Mouse (Mus musculus) thymus, adult 2 months (tissue): ENCODE measurements around the gene Chd4. TPM values are rescaled to one million over a fixed set of nuclear protein-coding genes. Genes with fewer than 3 reads are reported as not detected.

ENCODE experiments used
- DNase-seq: peaks from one replicate; pipeline ENCODE4 v3.0.0; 2021
- H3K27ac ChIP-seq: fragments of 200-500 bp; 2 replicates; pipeline ENCODE4 v1.5.1; 2012; ENCODE audit warnings: low read length, control low read depth; ENCODE audit not compliant: control insufficient read depth, insufficient read depth
- H3K27me3 ChIP-seq: fragments of 200-500 bp; 2 replicates; pipeline ENCODE4 v1.6.1; 2012; ENCODE audit warnings: mild to moderate bottlenecking, low read length, moderate library complexity, mixed read lengths; ENCODE audit not compliant: control insufficient read depth, insufficient read depth
- H3K36me3 ChIP-seq: fragments of 200-500 bp; 2 replicates; pipeline ENCODE4 v1.6.1; 2012; ENCODE audit warnings: mild to moderate bottlenecking, low read length, moderate library complexity; ENCODE audit not compliant: control insufficient read depth, insufficient read depth
- H3K4me1 ChIP-seq: fragments of 200-500 bp; replicated peaks from 2 replicates; pipeline ENCODE4 v1.6.1; 2012; ENCODE audit warnings: low read length; ENCODE audit not compliant: control insufficient read depth, insufficient read depth
- H3K4me3 ChIP-seq: fragments of 200-500 bp; 2 replicates; pipeline ENCODE4 v1.5.1; 2012; ENCODE audit warnings: mild to moderate bottlenecking, low read length, control low read depth, moderate library complexity; ENCODE audit not compliant: control insufficient read depth, insufficient read depth
- CTCF ChIP-seq: fragments of 200-500 bp; IDR thresholded peaks from 2 replicates; pipeline ENCODE4 v1.5.1; 2012; ENCODE audit warnings: mild to moderate bottlenecking, control low read depth, low read length, moderate library complexity, borderline replicate concordance; ENCODE audit not compliant: control insufficient read depth, poor library complexity, insufficient read depth; ENCODE audit errors: extremely low read depth
- POLR2A ChIP-seq: fragments of 200-500 bp; IDR thresholded peaks from 2 replicates; pipeline ENCODE4 v1.6.1; 2012; ENCODE audit warnings: mild to moderate bottlenecking, low read length, control low read depth, moderate library complexity; ENCODE audit not compliant: control insufficient read depth, poor library complexity, insufficient read depth; ENCODE audit errors: extremely low read depth
- WGBS: fragments of 180-500 bp; shearing (Covaris S2); methylation state at CpG from one replicate; pipeline ENCODE4 v1.1.7; 2018; 5-methylcytosine and 5-hydroxymethylcytosine counted together
- polyA plus RNA-seq: library from polyadenylated mRNA; depleted of rRNA; stranded (reverse); fragments of >200 nt; gene quantifications from 2 replicates; pipeline ENCODE4 v1.2.3, GENCODE M21; 2012; rRNA removed

Chd4 gene
- polyA plus RNA-seq, 1 experiment = 127 TPM

- no peak overlapping the region for H3K27ac ChIP-seq
- peaks cover 69% of the 10 kb centered on the region for H3K36me3 ChIP-seq
- 95% methylated on average over 6 of the region's 6 CpGs for WGBS
- H3K4me1 ChIP-seq = peaks cover 12% of the 10 kb centered on the region
- H3K4me3 ChIP-seq = no peak overlapping the region
- no peak for DNase-seq
- no peaks in the 10 kb centered on the region for H3K27me3 ChIP-seq
- TF ChIP-seq CTCF = no peak
- no peak for TF ChIP-seq POLR2A
These were observed 74.4 kb downstream of the Chd4 start for GRCm38 (mm10) chr6:125170194-125170593.

- no peaks in the 10 kb centered on the region for H3K27me3 ChIP-seq
- no peaks in the 10 kb centered on the region for H3K4me1 ChIP-seq
- H3K4me3 ChIP-seq = no peak overlapping the region
- H3K27ac ChIP-seq = no peak overlapping the region
- TF ChIP-seq CTCF (no peak), POLR2A (no peak)
- DNase-seq = no peak
- H3K36me3 ChIP-seq = peaks cover 92% of the 10 kb centered on the region
- 97% methylated on average over 2 of the region's 2 CpGs for WGBS
These were observed 76.7 kb downstream of the Chd4 start for GRCm38 (mm10) chr6:125172474-125172873.

DNA sequence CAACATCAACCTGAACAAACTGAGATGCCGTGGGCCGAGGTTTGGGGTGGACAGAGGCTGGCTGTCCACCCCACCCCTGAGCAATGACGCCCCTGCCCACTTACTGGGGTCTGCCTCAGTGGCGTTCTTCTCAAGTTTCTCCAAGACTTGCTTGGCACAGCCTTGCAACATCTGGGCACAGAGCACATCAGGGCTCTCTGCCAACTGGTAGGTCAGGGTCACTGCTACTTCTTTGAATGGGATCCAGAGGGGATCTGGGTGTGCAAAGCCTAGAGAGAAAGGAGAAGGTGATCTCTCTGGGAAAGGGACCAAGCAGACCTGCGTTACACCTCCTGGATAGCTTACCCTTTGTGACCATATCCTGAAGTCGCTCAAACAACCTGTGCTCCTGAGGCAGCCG lies 77.5 kb downstream of the Chd4 start:
- Histone ChIP-seq H3K27ac (no peak overlapping the region), H3K4me3 (no peak overlapping the region), H3K4me1 (no peaks in the 10 kb centered on the region), H3K27me3 (no peaks in the 10 kb centered on the region), H3K36me3 (peaks cover 96% of the 10 kb centered on the region)
- no peak for TF ChIP-seq CTCF
- no peak for TF ChIP-seq POLR2A
- DNase-seq = no peak
- WGBS = 94% methylated on average over 7 of the region's 7 CpGs

- Histone ChIP-seq H3K4me1 (no peaks in the 10 kb centered on the region), H3K27ac (no peak overlapping the region), H3K36me3 (peaks cover 97% of the 10 kb centered on the region), H3K27me3 (no peaks in the 10 kb centered on the region), H3K4me3 (no peak overlapping the region)
- 96% methylated on average over 5 of the region's 5 CpGs for WGBS
- no peak for DNase-seq
- TF ChIP-seq CTCF = no peak
These were observed 79.7 kb downstream of the Chd4 start for GRCm38 (mm10) chr6:125175469-125175868.

DNA sequence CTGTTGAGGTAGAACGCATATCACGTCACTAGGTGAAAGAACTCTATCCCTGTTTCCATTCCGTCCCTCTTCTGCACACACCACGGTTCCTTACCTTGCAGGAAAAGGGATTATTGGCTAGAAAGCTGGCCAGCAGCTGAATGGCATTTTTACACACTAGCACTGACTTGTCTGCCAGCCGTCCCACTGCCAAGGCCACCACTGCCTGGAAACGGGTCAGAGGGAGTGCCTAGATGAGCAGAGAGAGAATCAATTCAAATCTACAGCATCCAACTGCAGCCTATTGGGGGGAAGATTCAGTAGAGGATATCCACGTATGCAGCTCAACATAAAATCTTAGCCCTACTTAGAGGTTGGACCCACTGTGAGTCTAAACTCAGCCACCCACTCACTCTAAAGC lies 83.8 kb downstream of the Chd4 start:
- WGBS = 97% methylated on average over 7 of the region's 7 CpGs
- Histone ChIP-seq H3K36me3 (peaks cover 96% of the 10 kb centered on the region), H3K4me1 (no peaks in the 10 kb centered on the region), H3K27me3 (no peaks in the 10 kb centered on the region), H3K4me3 (no peak overlapping the region), H3K27ac (no peak overlapping the region)
- no peak for TF ChIP-seq POLR2A
- no peak for TF ChIP-seq CTCF
- no peak for DNase-seq

Other genes starting within 250 kb of the Chd4 start
- 20.1 and 26.8 TPM in 2 replicates for gene P3h3, start 238.2 kb upstream of the Chd4 start, polyA plus RNA-seq
- 136 and 138 TPM in 2 replicates for gene Gpr162, start 232.0 kb upstream of the Chd4 start, polyA plus RNA-seq
- 549 and 565 TPM in 2 replicates for gene Cd4, start 207.8 kb upstream of the Chd4 start, polyA plus RNA-seq
- 27.7 and 30.1 TPM in 2 replicates for gene Lag3, start 184.3 kb upstream of the Chd4 start, polyA plus RNA-seq
- gene Ptms, start 175.9 kb upstream of the Chd4 start, polyA plus RNA-seq = 1,595 and 1,797 TPM in 2 replicates
- gene Mlf2, start 164.6 kb upstream of the Chd4 start, polyA plus RNA-seq = 404 and 428 TPM in 2 replicates
- 168 and 199 TPM in 2 replicates for gene Cops7a, start 130.4 kb upstream of the Chd4 start, polyA plus RNA-seq
- gene Pianp, start 99.3 kb upstream of the Chd4 start, polyA plus RNA-seq = 5.1 and 5.5 TPM in 2 replicates
- gene Zfp384, start 86.8 kb upstream of the Chd4 start, polyA plus RNA-seq = 117 and 126 TPM in 2 replicates
- 96.8 and 99.4 TPM in 2 replicates for gene Ing4, start 56.2 kb upstream of the Chd4 start, polyA plus RNA-seq
- 70.8 and 89.5 TPM in 2 replicates for gene Acrbp, start 46.3 kb upstream of the Chd4 start, polyA plus RNA-seq
- 35.7 and 40.0 TPM in 2 replicates for gene Lpar5, start 28.1 kb upstream of the Chd4 start, polyA plus RNA-seq
- 26.4 and 28.6 TPM in 2 replicates for gene Nop2, start 35.9 kb downstream of the Chd4 start, polyA plus RNA-seq
- 90.4 and 94.6 TPM in 2 replicates for gene Iffo1, start 49.3 kb downstream of the Chd4 start, polyA plus RNA-seq
- gene Gapdh, start 70.5 kb downstream of the Chd4 start, polyA plus RNA-seq = 3,688 and 4,326 TPM in 2 replicates
- 430 and 598 TPM in 2 replicates for gene Ncapd2, start 95.7 kb downstream of the Chd4 start, polyA plus RNA-seq
- gene Mrpl51, start 95.8 kb downstream of the Chd4 start, polyA plus RNA-seq = 68.1 and 70.7 TPM in 2 replicates
- gene Vamp1, start 119.6 kb downstream of the Chd4 start, polyA plus RNA-seq = 372 and 423 TPM in 2 replicates
- 64.2 and 67.6 TPM in 2 replicates for gene Tapbpl, start 135.9 kb downstream of the Chd4 start, polyA plus RNA-seq
- gene Cd27, start 141.0 kb downstream of the Chd4 start, polyA plus RNA-seq = 1,056 and 1,075 TPM in 2 replicates
- 0.15 and 0.84 TPM in 2 replicates for gene Tuba3a, start 190.1 kb downstream of the Chd4 start, polyA plus RNA-seq
- gene Ltbr, start 217.9 kb downstream of the Chd4 start, polyA plus RNA-seq = 29.3 and 30.6 TPM in 2 replicates
- 32.8 and 35.8 TPM in 2 replicates for gene Scnn1a, start 224.7 kb downstream of the Chd4 start, polyA plus RNA-seq